Mouse (Mus musculus) natural killer cell, adult 2 months (primary cell): ENCODE data around the gene C1galt1c1.
A peak's percentile ranks its signal among the peaks of the same experiment; 100 is the strongest.

Experiments used
- DNase-seq, 2 experiments: peaks; one replicate each; pipeline ENCODE4 v3.0.0; 2022; ENCODE audit warnings: low spot score in 2 of 2

Gene C1galt1c1

DNA sequence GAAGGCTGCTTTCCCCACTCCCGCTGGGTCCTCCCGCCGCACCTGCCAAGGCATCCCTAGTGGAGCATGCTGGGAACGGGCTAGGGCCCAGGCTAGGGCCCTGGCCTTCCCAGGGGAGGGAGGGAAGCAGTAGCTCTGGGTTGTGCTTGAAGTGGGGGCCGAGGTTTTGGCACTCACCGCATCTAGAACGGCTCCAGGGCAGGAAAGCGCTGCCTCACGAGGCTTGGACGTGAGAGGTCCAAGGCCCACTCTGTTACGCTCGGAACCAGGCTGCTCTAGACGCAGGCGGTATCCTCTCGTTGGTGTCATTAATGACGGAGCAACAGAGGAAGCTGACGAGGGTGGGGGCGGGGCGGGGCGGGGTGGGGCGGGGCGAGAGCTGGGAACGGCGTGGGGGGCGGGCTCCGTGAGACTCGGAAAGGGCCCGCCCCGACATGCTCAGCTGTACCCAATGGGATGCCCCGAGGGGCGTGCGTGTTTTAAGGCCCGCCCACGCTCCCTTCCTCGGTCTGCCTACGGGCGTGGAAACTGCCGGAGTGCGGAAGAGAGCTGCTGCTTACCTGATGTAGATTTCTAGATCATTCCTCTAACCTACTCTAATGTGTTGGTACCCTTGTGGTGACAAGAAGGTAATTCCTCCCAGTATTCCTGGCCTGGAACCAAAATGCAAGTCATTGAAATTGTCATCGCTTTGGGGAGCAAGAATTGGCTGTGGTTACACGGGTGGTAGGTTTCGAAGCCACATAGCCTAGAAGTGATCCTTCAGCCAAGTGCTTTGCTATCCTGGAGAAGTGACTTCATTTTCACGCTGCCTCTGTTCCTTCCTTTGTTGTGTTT, at the start of gene C1galt1c1:
Gene C1galt1c1 (minus strand): TSS at position 287 of the 837 bp plus-strand sequence.
- peak; percentile 83 to 89 for DNase-seq

DNA sequence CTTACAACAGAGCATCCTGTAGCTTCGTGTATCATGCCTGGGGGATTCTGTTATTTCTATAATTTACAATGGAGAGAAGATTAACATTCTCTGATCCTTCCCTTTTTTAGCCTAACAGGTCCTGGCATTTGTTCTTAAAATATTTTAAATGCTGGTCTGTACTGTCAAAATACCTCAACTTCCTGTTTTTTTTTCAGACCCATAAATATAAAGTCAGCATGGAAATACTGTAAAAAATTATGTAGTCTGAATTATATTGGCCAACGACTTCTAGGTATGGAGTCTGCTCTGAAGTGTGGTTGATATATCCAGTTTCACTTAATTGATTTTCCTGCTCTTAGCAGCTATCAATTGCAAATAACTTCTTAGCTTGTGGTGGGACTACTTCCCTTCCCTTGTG, 47.1 kb upstream of the C1galt1c1 start:
- DNase-seq = no peak

DNA sequence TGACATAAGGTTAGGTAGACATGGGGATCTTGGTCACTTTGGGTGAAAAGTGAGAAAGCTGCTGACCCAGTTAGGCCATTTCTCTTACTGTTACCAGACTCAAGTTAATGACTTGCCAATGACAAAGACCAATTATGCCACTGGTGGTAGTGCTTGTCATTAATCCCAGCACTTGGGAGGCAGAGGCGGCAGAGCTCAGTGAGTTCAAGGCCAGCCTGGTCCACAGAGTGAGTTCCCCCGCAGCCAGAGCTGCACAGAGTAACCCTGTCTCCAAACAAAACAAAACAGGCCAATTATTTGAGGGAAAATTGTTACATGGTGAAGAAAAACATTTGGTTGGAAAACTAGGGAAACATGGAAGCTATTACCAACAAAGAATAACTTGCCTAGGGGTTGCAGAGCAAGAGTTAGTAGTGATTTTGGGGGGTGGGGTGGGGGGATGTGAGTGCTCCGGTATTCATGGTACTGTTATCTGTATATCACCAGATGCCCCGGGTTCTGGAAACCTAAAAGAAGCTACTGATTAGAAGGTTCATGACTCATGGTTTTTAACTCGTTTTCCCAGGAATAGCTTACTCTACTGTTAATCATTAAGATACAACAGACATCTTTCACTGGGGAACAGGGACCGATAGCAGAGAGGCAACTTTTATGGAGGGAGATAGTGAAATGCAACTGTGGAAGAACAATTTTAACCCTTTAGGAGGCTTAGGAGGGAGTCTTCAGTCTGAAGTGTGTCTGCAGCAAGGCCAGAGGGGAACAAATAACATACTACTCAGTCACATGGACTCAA, 34.4 kb upstream of the C1galt1c1 start:
- no peak for DNase-seq

DNA sequence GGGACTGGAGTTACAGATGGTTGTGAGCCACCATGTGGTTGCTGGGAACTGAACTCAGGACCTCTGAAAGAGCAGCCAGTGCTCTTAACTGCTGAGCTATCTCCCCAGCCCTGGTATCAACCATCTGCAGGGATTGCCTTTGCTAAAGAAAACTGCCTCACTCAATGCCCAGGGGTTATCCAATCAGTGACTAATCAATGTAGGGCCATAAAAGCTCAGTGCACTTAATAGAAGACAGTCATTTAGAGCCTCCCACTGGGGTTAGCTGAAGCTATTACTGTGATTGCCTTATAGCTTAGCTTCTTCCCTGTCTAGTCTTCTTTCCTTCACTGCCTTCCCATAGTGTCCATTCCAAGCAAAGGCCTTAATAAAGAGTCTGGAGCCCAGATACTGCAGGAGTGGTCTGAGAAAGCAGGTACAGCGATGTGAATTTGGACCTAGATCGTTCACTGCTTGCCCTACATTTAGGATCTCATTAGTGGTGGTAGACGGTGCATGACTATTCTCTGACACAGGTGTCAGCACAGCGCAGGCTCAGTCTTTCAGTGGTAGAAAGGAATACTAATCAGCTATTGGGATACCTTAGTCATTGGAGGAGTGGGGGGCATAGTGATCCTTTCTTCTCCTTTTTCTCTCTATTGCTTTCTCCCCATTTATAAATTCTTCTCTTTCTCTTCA, 21.5 kb upstream of the C1galt1c1 start:
- DNase-seq = no peak

DNA sequence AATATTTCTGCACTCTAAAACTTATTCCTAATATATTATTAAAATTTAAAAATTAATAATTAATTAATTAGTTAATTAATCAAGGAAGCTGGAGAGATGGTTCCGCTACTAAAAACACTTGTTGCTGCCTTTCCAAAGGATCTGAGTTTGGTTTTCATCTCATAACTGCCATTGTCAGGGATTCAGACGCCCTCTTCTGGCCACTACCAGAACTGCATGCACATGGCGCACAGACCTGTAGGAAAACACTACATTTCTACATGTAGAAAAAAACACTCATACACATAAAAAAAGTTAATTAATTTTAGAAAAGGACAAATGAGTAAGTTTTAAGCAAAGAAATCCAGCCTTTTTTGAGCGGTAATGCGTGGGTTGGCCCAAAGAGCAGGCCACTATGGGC, 19.8 kb upstream of the C1galt1c1 start:
- peak in 1 of 2 experiments; percentile 18 for DNase-seq

DNA sequence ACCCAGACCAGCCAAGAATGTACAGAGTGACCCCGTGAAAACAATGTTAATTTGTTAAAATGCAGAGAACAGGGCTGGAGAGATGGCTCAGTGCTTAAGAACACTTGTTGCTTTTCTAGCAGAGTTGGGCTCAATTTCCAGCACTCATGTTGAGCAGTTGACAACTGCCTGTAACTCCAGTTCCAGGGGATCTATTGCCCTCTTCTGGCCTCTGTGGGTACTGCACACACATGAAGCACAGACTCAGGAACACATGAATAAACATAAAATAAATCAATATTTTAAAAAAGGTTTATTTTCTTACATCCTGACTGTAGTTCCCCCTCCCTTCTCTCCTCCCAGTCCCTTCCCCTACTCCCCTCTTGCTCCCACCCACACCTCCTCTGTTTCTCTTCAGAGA, 18.3 kb upstream of the C1galt1c1 start:
- DNase-seq = no peak

DNA sequence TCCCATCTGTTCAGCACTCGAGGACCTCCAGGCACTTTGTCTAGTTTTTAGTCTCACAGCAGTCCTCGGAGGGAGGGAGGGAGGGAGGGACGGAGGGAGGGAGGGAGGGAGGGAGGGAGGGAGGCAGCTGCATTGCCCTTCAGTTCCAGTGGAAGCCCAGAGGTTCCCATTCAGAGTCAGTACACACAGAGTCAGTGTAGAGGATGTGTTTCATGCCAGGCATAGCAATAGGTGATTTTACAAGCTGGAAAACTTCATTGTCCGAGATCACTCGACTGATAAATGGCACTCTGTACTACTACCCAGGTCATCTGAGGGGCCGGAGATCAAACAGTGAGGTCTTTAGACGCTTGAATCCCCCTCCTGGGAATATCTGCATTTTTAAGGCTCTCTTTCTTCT, 16.3 kb upstream of the C1galt1c1 start:
- no peak for DNase-seq

DNA sequence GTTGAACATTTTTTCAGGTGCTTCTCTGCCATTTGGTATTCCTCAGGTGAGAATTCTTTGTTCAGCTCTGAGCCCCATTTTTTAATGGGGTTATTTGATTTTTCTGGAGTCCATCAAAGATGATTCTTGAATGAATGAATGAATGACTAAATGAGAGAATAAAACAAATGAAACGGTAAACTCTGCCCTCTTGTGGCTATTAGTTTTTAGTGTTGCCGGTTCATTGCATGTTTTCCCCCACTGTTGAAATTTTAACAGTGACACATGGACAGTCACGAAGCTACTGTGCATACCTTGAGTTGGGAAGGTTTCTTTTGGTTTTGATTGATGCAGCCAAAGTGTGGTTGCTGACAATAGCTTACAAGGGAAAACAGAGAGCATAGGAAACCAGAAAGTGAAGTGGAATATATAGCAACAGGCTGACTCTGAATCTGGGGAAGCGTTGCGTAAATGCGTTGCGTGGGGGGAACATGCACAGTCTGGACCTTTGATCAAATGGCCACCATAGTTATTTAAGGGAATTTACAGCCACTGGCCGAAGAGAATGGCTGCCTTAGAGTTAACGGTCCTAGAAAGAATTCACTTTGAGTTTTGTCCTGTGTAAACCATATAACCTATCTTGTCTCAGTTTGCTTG, 15.6 kb upstream of the C1galt1c1 start:
- DNase-seq = no peak

DNA sequence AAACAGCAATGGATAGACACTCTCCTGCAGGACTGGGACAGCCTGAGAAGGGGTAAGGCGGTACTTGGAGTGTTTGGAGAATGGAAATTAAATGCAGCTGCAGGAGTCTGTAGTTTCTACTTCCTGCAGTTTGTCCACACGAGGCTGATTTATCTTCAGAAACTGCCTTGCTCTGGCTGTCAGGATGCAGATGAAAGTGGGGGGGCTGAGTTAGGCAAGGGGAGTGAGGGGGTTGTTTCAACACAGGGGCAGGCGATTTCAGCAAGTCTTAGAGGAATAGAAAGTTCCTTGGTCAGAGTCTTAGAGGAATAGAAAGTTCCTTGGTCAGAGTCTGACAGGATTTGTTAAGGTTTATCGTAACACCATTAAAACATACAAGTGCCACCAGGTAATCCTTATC, 7.3 kb upstream of the C1galt1c1 start:
- no peak for DNase-seq

DNA sequence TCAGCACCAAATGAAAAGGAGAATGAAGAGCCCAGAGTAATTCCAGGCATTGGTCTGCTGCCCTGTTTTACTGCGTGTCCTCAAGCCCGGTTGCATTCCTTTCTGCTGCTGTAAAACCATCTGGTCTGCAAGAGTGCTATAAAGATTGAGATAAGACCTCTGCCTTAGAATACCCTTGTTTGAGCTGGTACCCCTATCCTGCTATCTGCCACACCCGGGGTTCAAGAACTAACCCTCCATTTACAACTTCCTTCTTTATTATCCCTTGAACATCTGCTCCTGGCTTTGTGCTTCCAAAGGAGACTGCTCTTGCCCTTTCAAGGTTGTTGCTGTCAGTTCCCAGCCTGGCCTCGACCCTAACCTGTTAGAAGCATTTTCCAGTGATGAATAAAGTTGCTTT, 6.5 kb upstream of the C1galt1c1 start:
- DNase-seq = no peak

DNA sequence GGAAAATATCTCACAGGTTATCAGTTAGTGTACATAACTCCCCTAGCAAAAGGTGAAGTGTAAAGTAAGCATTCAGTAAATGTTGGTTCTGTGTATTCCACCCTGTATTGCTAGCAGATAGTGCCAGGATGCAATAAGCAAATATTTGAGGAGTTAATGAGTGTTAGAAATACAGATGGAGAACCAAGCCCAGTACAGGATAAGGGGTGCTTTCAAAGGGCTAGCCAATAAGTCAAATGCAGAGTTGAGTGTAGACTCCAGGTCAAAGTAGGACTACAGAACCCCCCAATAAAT, 698 bp upstream of the C1galt1c1 start:
- no peak for DNase-seq

DNA sequence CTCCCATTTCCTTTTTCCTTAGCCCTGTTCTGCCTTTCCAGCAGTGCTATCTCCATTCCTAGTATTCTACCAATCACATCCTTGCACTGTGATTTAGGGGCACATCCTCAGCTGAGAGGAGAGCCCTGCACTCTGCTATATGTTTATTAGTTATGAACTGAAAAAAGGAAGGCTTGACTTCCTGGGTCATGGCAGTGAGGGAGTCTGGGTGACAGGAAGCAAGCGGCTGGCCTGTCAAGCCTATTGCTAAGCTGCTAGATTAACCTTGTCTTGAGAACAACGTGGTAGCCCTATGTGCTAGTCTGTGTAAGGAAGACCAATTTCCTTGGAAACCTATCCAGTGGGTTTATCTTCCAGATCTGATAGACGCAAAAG, 33.9 kb downstream of the C1galt1c1 start:
- DNase-seq = peak; percentile 32 to 35

DNA sequence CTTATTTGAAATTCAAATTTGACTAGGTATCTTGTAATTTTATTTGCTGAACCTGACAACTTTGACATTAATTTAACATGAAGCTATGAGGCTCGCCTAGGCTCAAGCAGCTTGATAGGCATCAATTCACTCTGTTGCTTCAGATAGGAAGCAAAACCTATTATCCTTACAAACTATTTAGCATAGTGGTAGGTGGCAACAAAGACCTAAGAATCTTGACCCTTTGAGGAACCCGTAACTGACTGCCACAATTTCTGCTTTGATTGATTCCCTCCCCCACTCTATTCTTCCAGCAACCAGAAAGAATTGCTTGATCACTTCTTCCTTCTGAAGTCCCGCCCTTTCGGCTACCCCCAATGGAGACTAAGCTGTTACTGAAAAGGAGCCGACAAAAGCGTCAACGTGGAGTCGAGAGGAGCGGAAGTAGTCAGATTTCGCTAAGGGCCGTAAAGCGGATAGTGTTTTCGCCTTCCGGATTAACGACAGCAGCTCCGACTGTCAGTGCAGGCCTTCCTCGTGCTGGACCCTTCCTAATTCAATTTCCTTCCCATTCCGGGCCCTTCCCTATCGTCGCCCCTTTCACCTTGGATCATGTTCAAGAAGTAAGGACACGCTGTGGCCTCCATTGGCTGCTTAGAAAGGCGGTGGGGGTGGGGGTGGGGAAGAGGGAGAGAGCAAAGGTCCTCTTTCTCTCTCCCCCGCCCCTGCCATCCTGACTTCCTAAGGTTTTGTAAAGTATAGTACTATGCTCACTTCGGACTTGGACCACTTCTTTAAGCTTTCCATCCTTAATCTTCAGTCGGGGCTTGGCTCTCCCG, 34.5 kb downstream of the C1galt1c1 start, which contains the start of gene Mcts1:
Gene Mcts1 (plus strand): TSS at position 402 of the 818 bp plus-strand sequence.
- peak; percentile 72 to 76 for DNase-seq

DNA sequence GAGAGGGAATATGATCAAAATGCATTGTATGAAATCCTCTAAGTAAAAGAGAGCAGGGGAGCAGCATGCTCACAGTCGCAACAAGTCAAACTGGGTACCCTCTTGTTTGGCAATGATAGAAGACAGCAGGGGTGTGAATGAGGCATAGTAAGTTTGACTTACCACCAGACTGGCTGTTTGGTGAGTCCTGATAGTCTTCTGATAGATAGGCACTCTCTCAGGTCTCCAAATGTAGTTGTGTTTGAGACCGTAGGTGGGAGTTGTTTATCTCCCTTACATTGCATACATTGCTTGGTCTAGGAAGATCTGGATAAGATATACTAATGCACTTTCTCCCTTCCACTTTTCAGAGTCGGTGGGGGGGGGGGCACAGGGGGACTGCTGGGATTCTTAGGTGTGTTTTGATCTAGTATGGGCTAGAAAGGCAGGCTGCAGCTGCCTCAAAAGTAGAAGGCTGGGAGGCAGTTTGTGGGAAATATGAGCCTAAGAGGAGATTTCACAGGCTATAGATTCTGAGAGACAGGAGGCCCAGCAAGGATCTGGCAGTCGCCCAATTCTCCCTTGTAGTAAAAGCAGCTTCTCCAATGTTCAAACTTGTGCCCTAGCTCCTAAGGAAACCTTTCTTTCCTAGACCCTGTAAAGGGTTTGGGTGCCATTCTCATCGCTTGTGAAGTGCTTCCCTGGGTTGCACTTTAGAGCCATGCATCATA, 41.6 kb downstream of the C1galt1c1 start:
- DNase-seq = no peak

DNA sequence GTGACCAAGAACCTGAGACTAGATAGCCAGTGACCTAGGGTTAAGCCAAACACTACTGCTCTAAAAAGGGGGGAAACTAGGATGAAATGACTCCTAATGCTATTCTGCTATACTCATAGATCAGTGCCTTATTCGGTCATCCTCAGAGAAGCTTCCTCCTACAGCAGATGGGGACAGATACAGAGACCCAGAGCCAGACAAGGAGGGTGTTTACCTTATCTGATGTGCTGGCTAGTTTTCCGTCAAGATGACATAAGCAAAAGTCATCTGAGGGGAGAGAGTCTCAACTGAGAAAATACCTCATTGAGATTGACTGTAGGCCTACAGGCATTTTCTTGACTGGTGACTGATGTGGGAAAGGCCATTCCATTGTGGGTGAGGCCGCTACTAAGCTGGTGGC, 43.1 kb downstream of the C1galt1c1 start:
- no peak for DNase-seq

DNA sequence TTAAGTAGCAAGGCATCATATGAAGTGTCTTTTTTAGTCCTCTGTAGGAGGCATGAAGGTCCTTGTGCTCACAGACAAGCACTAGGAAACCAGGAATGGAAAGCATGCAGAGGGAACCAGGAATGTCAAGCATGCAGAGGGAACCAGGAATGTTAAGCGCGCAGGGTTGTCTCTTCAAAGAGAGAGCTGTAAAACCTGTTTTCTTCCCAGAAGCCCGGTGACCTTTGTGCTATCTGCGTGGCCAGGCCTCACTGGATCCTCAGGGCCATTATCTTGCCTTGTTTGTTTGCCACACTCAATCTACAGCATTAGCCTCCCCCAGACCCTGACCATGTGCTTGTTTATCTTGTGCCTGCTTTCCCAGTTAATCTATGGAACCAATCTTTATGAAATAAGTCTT, 45.1 kb downstream of the C1galt1c1 start:
- DNase-seq = no peak

DNA sequence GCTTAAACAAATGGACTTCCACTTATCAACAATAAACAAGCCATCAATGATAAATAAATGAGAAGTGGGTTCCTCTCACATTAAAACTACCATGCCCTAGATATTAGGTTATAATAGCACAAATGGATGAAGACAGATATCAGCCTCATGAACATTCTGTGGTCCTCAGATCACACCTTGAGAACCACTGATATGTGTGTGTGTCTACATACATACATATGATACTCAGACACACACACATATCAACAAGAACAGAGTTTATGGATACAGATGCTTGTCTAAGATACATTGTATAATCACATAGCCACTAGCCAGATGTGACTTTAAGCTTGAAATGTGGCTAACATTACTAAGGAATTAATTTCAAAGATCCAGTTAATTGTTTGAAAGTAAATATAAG, 51.6 kb downstream of the C1galt1c1 start:
- DNase-seq = no peak

DNA sequence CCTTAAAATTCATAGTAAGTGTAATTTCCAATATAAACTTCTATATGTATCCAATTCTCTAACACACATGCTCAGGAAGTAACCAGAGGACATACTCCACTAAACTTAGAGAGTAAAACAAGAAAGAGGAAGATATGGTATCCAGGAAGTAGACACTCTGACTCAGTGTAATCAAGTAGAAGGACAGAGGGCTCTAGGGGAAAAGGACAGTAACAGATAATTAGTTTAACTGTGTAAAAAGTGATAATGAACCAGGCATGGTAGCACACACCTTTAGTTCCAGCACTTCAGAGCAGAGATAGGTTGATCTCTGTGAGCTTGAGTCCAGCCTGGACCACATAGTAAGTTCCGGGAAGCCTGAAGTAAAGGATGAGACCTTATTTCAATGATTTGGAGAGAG, 53.7 kb downstream of the C1galt1c1 start:
- DNase-seq = no peak
